Mouse (Mus musculus) neural tube, embryonic 12.5 days (tissue): ENCODE data around the gene Gm49405. TPM values are rescaled to one million over a fixed set of nuclear protein-coding genes. Genes with fewer than 3 reads are reported as not detected.

Source experiments
- ATAC-seq: fragments of 200-750 bp; cut with Nextera tagmentation; 2 replicates; pipeline ENCODE4 v1.8.0; 2017; ENCODE audit warnings: low read depth, mild to moderate bottlenecking, moderate TSS enrichment, moderate library complexity; ENCODE audit not compliant: low FRiP score
- H3K27ac ChIP-seq: fragments of 300-500 bp; sonication (generic); 2 replicates; pipeline ENCODE4 v1.5.1; 2016
- H3K27me3 ChIP-seq: fragments of 300-500 bp; sonication (generic); replicated peaks from 2 replicates; pipeline ENCODE4 v1.6.1; 2016; ENCODE audit warnings: mild to moderate bottlenecking
- H3K36me3 ChIP-seq: fragments of 300-500 bp; sonication (generic); 2 replicates; pipeline ENCODE4 v1.6.1; 2016; ENCODE audit warnings: mild to moderate bottlenecking
- H3K4me1 ChIP-seq: fragments of 300-500 bp; sonication (generic); 2 replicates; pipeline ENCODE4 v1.6.1; 2016
- H3K4me2 ChIP-seq: fragments of 300-500 bp; sonication (generic); replicated peaks from 2 replicates; pipeline ENCODE4 v1.6.1; 2016; ENCODE audit warnings: mild to moderate bottlenecking
- H3K4me3 ChIP-seq: fragments of 300-500 bp; sonication (generic); 2 replicates; pipeline ENCODE4 v1.5.1; 2016
- H3K9ac ChIP-seq: fragments of 300-500 bp; sonication (generic); 2 replicates; pipeline ENCODE4 v1.6.1; 2016; ENCODE audit warnings: mild to moderate bottlenecking
- H3K9me3 ChIP-seq: fragments of 300-500 bp; sonication (generic); 2 replicates; pipeline ENCODE4 v1.6.1; 2016; ENCODE audit warnings: mild to moderate bottlenecking
- WGBS: fragments of 180-500 bp; shearing (Covaris S2); methylation state at CpG from one replicate; pipeline ENCODE4 v1.1.7; 2016; 5-methylcytosine and 5-hydroxymethylcytosine counted together
- polyA plus RNA-seq: library from polyadenylated mRNA; unstranded; fragments of >200 nt; fragmentation: Nextera tagmentation; extraction: Ambion mirVana; gene quantifications from 2 replicates; pipeline ENCODE4 v1.2.1, GENCODE M21; 2016

The Gm49405 gene
- polyA plus RNA-seq, 1 experiment from 2014 or later, result 4.3 TPM

DNA sequence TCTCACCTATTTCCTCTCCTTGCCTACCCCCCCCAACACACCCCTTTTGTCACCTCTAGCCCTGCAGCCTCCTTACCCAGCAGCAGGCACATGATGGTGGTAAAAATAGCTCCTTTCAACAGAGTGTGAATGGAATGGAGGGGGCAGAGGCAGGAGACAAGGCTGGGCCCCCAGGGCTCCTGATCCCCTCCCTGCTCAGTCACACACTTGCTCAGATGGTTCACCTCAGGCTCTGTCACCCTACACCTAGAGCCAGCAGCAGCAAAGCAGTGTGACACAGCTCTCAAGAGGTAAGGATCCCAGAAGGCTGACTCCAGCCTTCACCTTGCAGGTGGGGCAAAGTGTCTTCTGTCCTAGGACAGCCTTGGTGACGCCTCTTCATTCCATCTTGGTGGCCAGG is 2.7 kb downstream of the Gm49405 start, which contains the start of gene Doc2g:
Doc2g (plus strand) TSS at position 202 of the 400 bp plus-strand sequence.
- peaks cover 17% of the 10 kb centered on the region for H3K4me1 ChIP-seq
- no peaks in the 10 kb centered on the region for H3K27me3 ChIP-seq

GRCm38 (mm10) chr19:4003641-4004040 is 3.2 kb downstream of the Gm49405 start:
- Histone ChIP-seq H3K4me2 (no peak overlapping the region), H3K27ac (no peak overlapping the region), H3K9ac (no peak overlapping the region), H3K36me3 (peaks cover 38% of the 10 kb centered on the region), H3K27me3 (no peaks in the 10 kb centered on the region), H3K4me1 (peaks cover 17% of the 10 kb centered on the region), H3K4me3 (no peak overlapping the region), H3K9me3 (no peaks in the 10 kb centered on the region)
- 81% methylated on average over 12 of the region's 12 CpGs for WGBS
- ATAC-seq, result no peak

More for the DNA sequence above, 2.7 kb downstream of the Gm49405 start, which contains the start of gene Doc2g:
- Histone ChIP-seq H3K4me3 (no peak within 1 kb of the TSS), H3K36me3 (peaks cover 33% of the 10 kb centered on the region), H3K9ac (no peak within 1 kb of the TSS), H3K9me3 (no peaks in the 10 kb centered on the region), H3K4me2 (no peak within 1 kb of the TSS), H3K27ac (no peak within 1 kb of the TSS)
- WGBS, result 84% methylated on average over 1 of the region's 1 CpGs
- no peak for ATAC-seq

- H3K4me3 ChIP-seq, result no peak overlapping the region
- WGBS, result 88% methylated on average over 15 of the region's 15 CpGs
- ATAC-seq, result no peak
- no peak overlapping the region for H3K4me2 ChIP-seq
- no peak overlapping the region for H3K9ac ChIP-seq
- H3K4me1 ChIP-seq, result peaks cover 17% of the 10 kb centered on the region
- H3K27me3 ChIP-seq, result no peaks in the 10 kb centered on the region
- H3K27ac ChIP-seq, result no peak overlapping the region
- H3K9me3 ChIP-seq, result no peaks in the 10 kb centered on the region
- H3K36me3 ChIP-seq, result peaks cover 45% of the 10 kb centered on the region
These were observed 3.9 kb downstream of the Gm49405 start for GRCm38 (mm10) chr19:4004331-4004730.

- Histone ChIP-seq H3K4me1 (peaks cover 12% of the 10 kb centered on the region), H3K9me3 (no peaks in the 10 kb centered on the region), H3K4me2 (no peak overlapping the region), H3K4me3 (no peak overlapping the region), H3K36me3 (peaks cover 53% of the 10 kb centered on the region), H3K27me3 (no peaks in the 10 kb centered on the region), H3K27ac (no peak overlapping the region), H3K9ac (no peak overlapping the region)
- ATAC-seq, result no peak
- WGBS, result 88% methylated on average over 9 of the region's 9 CpGs
These were observed 4.7 kb downstream of the Gm49405 start for GRCm38 (mm10) chr19:4005091-4005490.

- Histone ChIP-seq H3K36me3 (peaks cover 57% of the 10 kb centered on the region), H3K27me3 (no peaks in the 10 kb centered on the region)
- WGBS, result 92% methylated on average over 8 of the region's 8 CpGs
These were observed 5.5 kb downstream of the Gm49405 start for GRCm38 (mm10) chr19:4005971-4006370.

DNA sequence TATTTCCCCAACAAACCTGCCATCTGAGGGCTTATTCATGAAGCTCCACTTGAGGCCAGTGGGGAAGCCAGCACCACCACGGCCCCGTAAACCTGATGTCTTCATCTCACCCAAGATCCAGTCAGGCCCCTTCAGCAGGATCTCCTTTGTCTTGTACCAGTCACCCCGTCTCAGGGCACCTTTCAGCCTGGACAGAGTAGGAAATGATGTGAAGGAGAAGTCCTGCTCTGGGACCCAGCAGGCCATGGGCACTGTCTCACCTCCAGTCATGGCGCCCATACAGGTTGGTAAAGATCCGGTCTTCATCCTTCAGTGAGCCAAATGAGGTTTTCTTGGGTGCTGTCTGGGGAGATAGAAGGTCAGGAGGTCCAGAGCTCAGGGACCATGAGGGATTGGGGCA is 10.7 kb downstream of the Gm49405 start:
- peaks cover 6% of the 10 kb centered on the region for H3K4me1 ChIP-seq
- H3K4me3 ChIP-seq, result no peak overlapping the region
- peaks cover 44% of the 10 kb centered on the region for H3K36me3 ChIP-seq
- no peak overlapping the region for H3K9ac ChIP-seq
- WGBS, result 92% methylated on average over 5 of the region's 5 CpGs
- no peak overlapping the region for H3K27ac ChIP-seq
- H3K9me3 ChIP-seq, result no peaks in the 10 kb centered on the region
- ATAC-seq, result no peak
- peak overlapping the region; percentile 67; the same call in 1 of the 2 replicates for H3K4me2 ChIP-seq
- no peaks in the 10 kb centered on the region for H3K27me3 ChIP-seq

More at GRCm38 (mm10) chr19:4005971-4006370, 5.5 kb downstream of the Gm49405 start:
- Histone ChIP-seq H3K27ac (no peak overlapping the region), H3K4me1 (peaks cover 9% of the 10 kb centered on the region), H3K4me3 (no peak overlapping the region), H3K9ac (no peak overlapping the region), H3K9me3 (no peaks in the 10 kb centered on the region), H3K4me2 (no peak overlapping the region)
- ATAC-seq, result no peak

DNA sequence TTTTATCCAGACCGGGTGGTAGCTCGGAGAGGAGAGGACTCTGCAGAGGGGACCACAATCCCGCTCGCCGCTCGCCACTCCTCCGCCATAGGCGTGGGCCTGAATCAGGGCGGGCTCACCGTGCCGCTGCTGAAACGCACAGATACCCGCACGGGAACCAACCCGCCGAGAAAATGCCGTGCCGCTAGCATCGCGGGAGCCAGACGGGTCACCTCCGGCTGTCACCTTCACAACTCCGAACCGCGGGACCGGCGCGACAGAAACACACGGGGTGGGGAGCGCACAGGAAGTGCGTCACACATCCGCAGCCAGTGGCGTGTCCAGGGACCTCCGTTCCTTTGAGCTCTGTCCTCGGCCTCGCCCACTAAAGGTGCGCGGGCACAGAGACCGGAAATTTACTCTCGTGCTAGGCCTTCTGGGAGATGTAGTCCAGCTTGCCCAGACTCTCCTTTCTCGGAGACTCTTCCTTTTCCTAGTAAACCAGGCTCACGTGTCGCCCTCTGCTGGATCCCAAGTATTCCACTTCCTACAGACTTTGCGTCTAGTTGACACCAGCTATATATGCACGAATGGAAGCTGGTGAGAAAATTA is 12.1 kb downstream of the Gm49405 start, which contains the start of gene Ndufv1:
Ndufv1 (minus strand) TSS at position 375 of the 591 bp plus-strand sequence.
- under 1% methylated on average over 45 of the region's 45 CpGs for WGBS

GRCm38 (mm10) chr19:4013066-4013465 is 12.6 kb downstream of the Gm49405 start:
- peak overlapping the region; percentile 24; the same call in 1 of the 2 replicates for H3K4me3 ChIP-seq
- H3K27me3 ChIP-seq, result no peaks in the 10 kb centered on the region
- peaks cover 6% of the 10 kb centered on the region for H3K4me1 ChIP-seq
- peak overlapping the region; percentile 67 for H3K4me2 ChIP-seq
- no peak overlapping the region for H3K27ac ChIP-seq
- ATAC-seq, result peak; percentile 53; the same call in 1 of the 2 replicates
- WGBS, result 23% methylated on average over 9 of the region's 9 CpGs
- peaks cover 24% of the 10 kb centered on the region for H3K36me3 ChIP-seq
- H3K9me3 ChIP-seq, result no peaks in the 10 kb centered on the region
- 0 out of 2 replicates have a peak overlapping the region, but pooled peaks have one; percentile 6 for H3K9ac ChIP-seq

More for the DNA sequence above, 12.1 kb downstream of the Gm49405 start, which contains the start of gene Ndufv1:
- Histone ChIP-seq H3K4me1 (peaks cover 6% of the 10 kb centered on the region), H3K36me3 (peaks cover 30% of the 10 kb centered on the region), H3K4me2 (peak within 1 kb of the TSS; percentile 67), H3K9me3 (no peaks in the 10 kb centered on the region), H3K4me3 (peak within 1 kb of the TSS; percentile 80), H3K27me3 (no peaks in the 10 kb centered on the region), H3K9ac (peak within 1 kb of the TSS; percentile 78), H3K27ac (no peak within 1 kb of the TSS)
- peak; percentile 100 for ATAC-seq

GRCm38 (mm10) chr19:4014802-4015201 is 14.4 kb downstream of the Gm49405 start:
- Histone ChIP-seq H3K9ac (no peak overlapping the region), H3K27ac (no peak overlapping the region), H3K36me3 (peaks cover 7% of the 10 kb centered on the region; the same call in 1 of the 2 replicates), H3K9me3 (no peaks in the 10 kb centered on the region), H3K4me3 (no peak overlapping the region), H3K4me2 (no peak overlapping the region), H3K27me3 (0 out of 2 replicates have a peak, but pooled peaks cover 3% of the 10 kb centered on the region), H3K4me1 (peaks cover 6% of the 10 kb centered on the region)
- no peak for ATAC-seq

GRCm38 (mm10) chr19:4015635-4016034 is 15.2 kb downstream of the Gm49405 start:
- H3K36me3 ChIP-seq, result no peaks in the 10 kb centered on the region
- H3K4me2 ChIP-seq, result no peak overlapping the region
- 70% methylated on average over 5 of the region's 5 CpGs for WGBS
- H3K27me3 ChIP-seq, result 0 out of 2 replicates have a peak, but pooled peaks cover 3% of the 10 kb centered on the region
- H3K4me3 ChIP-seq, result no peak overlapping the region
- no peak for ATAC-seq
- no peak overlapping the region for H3K9ac ChIP-seq
- no peak overlapping the region for H3K27ac ChIP-seq
- no peaks in the 10 kb centered on the region for H3K9me3 ChIP-seq
- H3K4me1 ChIP-seq, result peaks cover 6% of the 10 kb centered on the region

DNA sequence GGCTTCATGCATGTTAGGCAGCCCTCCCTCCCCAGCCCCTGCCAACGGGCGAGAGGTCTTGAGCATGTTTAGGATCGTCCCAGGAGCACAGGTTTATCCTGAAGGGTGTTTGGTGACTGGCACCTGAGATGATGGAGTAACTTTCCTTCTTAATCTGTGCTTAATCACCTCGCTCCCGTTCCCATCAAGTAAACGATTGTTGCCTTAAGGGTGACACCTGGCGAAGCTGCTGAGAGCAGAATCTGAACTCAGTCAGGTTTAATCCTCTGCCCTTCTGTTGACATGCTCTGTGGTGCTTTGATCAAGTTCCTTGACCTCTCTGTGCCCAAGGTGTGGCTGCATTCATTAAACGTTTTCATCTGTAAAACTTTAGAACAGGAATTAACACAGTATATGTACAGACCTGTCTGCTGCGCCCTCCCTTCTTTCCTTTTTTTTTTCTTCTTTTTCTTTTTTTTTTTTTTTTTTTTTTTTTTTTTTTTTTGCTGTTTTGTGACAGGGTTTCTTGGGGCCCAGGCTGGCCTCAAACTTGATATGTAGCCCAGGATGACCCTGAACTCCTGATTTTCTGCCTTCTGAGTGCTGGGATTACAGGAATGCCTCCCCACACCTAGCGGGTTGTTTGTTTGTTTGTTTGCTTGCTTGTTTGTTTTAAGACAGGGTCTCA is 17.6 kb downstream of the Gm49405 start:
- H3K9me3 ChIP-seq, result no peaks in the 10 kb centered on the region
- no peak overlapping the region for H3K4me3 ChIP-seq
- no peak for ATAC-seq
- WGBS, result 68% methylated on average over 10 of the region's 10 CpGs
- no peak overlapping the region for H3K4me2 ChIP-seq
- 0 out of 2 replicates have a peak, but pooled peaks cover 3% of the 10 kb centered on the region for H3K27me3 ChIP-seq
- no peaks in the 10 kb centered on the region for H3K4me1 ChIP-seq
- H3K36me3 ChIP-seq, result no peaks in the 10 kb centered on the region
- H3K9ac ChIP-seq, result no peak overlapping the region
- no peak overlapping the region for H3K27ac ChIP-seq

DNA sequence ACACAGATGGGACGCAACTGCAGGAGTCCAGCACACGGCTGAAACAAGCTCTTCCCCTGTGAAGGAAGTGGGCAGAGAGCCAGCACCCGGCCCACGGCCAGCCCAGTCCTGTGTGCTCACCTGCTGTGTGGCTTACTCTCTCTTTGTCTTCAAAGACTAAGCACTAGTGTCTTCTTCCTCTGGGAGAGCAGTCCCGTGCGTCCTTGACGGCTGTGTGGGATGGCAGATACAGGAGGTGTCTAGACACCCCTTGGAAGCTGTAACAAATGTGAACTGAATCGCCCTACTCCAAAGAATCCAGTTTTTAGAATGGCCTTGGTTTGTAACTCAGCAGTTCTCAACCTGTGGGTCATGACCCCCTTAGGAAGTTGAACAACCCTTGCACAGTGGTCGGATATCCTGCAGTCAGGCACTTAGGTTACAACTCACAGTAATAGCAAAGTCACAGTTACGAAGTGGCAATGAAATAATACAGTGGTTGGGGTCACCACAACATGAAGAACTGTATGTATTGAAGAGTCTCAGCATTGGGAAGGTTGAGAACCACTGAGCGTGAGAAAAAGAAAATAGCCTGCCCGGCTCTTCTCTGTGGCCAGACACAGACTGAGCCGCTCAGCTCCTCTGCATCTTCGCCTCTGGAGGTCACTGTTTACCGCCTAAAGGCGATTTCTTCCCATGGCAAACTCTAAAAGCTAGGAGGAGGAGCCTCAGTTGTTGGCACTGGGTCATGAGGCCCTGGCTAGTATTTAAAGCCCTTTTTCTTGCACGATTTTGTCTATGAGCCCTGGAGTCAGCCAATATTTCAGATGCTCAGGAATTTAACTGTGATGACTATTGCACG is 18.5 kb downstream of the Gm49405 start:
- 29% methylated on average over 18 of the region's 18 CpGs for WGBS
- ATAC-seq, result no peak
- H3K9me3 ChIP-seq, result no peaks in the 10 kb centered on the region
- no peak overlapping the region for H3K27ac ChIP-seq
- H3K36me3 ChIP-seq, result no peaks in the 10 kb centered on the region
- 0 out of 2 replicates have a peak, but pooled peaks cover 3% of the 10 kb centered on the region for H3K27me3 ChIP-seq
- no peak overlapping the region for H3K9ac ChIP-seq
- no peak overlapping the region for H3K4me2 ChIP-seq
- no peak overlapping the region for H3K4me3 ChIP-seq
- H3K4me1 ChIP-seq, result no peaks in the 10 kb centered on the region
